Mouse (Mus musculus): Measurements from ENCODE around the gene Irf7. TPM values are rescaled to one million over a fixed set of nuclear protein-coding genes. Genes with fewer than 3 reads are reported as not detected.

The Irf7 gene
- total and polyA plus RNA-seq, 3 experiments: 1.9 to 2.0 TPM; not detected in 1

GRCm38 (mm10) chr7:141215101-141215879 is 51.0 kb downstream of the Irf7 start, which contains the start of gene Rassf7:
Gene Rassf7, plus strand, starts transcription at chr7:141215860.
- Histone ChIP-seq H3K9me3 (replicated peaks; ENCODE audit: insufficient read depth, low read length) (no peaks in the 10 kb centered on the region), H3K27me3 (ENCODE audit: control insufficient read depth in 1 of 2, insufficient read depth in 2 of 2, low read length in 2 of 2) (peaks cover 0 to 1% of the 10 kb centered on the region in 2 experiments; a peak in 1 of 4 replicates), H3K36me3 (ENCODE audit: control insufficient read depth in 1 of 2, insufficient read depth in 2 of 2, low read length in 2 of 2) (no peaks in the 10 kb centered on the region; a peak in 1 of 4 replicates), H3K9ac (ENCODE audit: control insufficient read depth, low read depth, low read length, poor library complexity, severe bottlenecking) (peak within 1 kb of the TSS; percentile 78), H3K79me2 (ENCODE audit: control insufficient read depth, insufficient read depth, low read length, poor library complexity) (no peaks in the 10 kb centered on the region; the same call in 1 of the 2 replicates), H3K27ac (ENCODE audit: control insufficient read depth, low read depth, low read length) (0 out of 2 replicates have a peak within 1 kb of the TSS, but pooled peaks have one; percentile 22), H3K4me3 (ENCODE audit: control insufficient read depth in 1 of 2, insufficient read depth in 1 of 2, low read depth in 2 of 2, low read length in 2 of 2) (peak within 1 kb of the TSS; percentile 83 to 84), H3K4me1 (ENCODE audit: control insufficient read depth in 1 of 2, insufficient read depth in 2 of 2, low read length in 2 of 2) (peaks cover 0 to 10% of the 10 kb centered on the region in 2 experiments; a peak in 2 of 4 replicates)
- TF ChIP-seq CTCF (IDR thresholded peaks at IDR 0.05 in 2 of 3, conservative IDR thresholded peaks at IDR 0.05 in 1 of 3; ENCODE audit: control insufficient read depth in 1 of 3, insufficient read depth in 1 of 3, low read depth in 2 of 3, low read length in 3 of 3, poor library complexity in 1 of 3, severe bottlenecking in 1 of 3): no peak
- TF ChIP-seq NELFE (IDR thresholded peaks at IDR 0.05; ENCODE audit: low read depth, low read length): peak; percentile 64
- no peak for TF ChIP-seq ZC3H11A (IDR thresholded peaks at IDR 0.05; ENCODE audit: low read depth, low read length)
- 0 out of 2 replicates have a peak, but pooled peaks have one; percentile 5 for TF ChIP-seq NRF1 (IDR thresholded peaks at IDR 0.05; ENCODE audit: insufficient read depth, low read depth, low read length, poor library complexity, severe bottlenecking)
- TF ChIP-seq TCF12 (IDR thresholded peaks at IDR 0.05; ENCODE audit: low read depth, low read length): peak; percentile 28; the same call in 1 of the 2 replicates
- TF ChIP-seq SIN3A (IDR thresholded peaks at IDR 0.05; ENCODE audit: low read length): peak; percentile 50; the same call in 1 of the 2 replicates
- 0 out of 2 replicates have a peak, but pooled peaks have one; percentile 46 for TF ChIP-seq MXI1 (IDR thresholded peaks at IDR 0.05; ENCODE audit: low read depth, low read length)
- TF ChIP-seq CHD2 (IDR thresholded peaks at IDR 0.05; ENCODE audit: low read length): peak; percentile 58
- TF ChIP-seq HCFC1 (IDR thresholded peaks at IDR 0.05; ENCODE audit: low read depth, low read length): peak; percentile 65; the same call in 1 of the 2 replicates
- TF ChIP-seq EP300 (IDR thresholded peaks at IDR 0.05; ENCODE audit: low read depth in 1 of 2, low read length in 2 of 2): peak; percentile 14 to 23; a peak in 1 of 4 replicates
- peak; percentile 80 for TF ChIP-seq ELF1 (IDR thresholded peaks at IDR 0.05; ENCODE audit: low read depth, low read length)
- TF ChIP-seq JUND (IDR thresholded peaks at IDR 0.05; ENCODE audit: low read depth, low read length): no peak
- TF ChIP-seq USF1 (IDR thresholded peaks at IDR 0.05; ENCODE audit: low read depth, low read length): 0 out of 2 replicates have a peak, but pooled peaks have one; percentile 9
- peak; percentile 98 for DNase-seq (ENCODE audit: low read depth, low spot score)

- Histone ChIP-seq H3K27me3 (ENCODE audit: control insufficient read depth in 1 of 2, insufficient read depth in 2 of 2, low read length in 2 of 2) (peaks cover 0 to 1% of the 10 kb centered on the region in 2 experiments; a peak in 1 of 4 replicates), H3K79me2 (ENCODE audit: control insufficient read depth, insufficient read depth, low read length, poor library complexity) (no peaks in the 10 kb centered on the region; the same call in 1 of the 2 replicates), H3K9ac (ENCODE audit: control insufficient read depth, low read depth, low read length, poor library complexity, severe bottlenecking) (no peak overlapping the region), H3K4me1 (ENCODE audit: control insufficient read depth in 1 of 2, insufficient read depth in 2 of 2, low read length in 2 of 2) (peaks cover 0 to 10% of the 10 kb centered on the region in 2 experiments; a peak in 2 of 4 replicates), H3K4me3 (ENCODE audit: control insufficient read depth in 1 of 2, insufficient read depth in 1 of 2, low read depth in 2 of 2, low read length in 2 of 2) (no peak overlapping the region), H3K36me3 (ENCODE audit: control insufficient read depth in 1 of 2, insufficient read depth in 2 of 2, low read length in 2 of 2) (no peaks in the 10 kb centered on the region; a peak in 1 of 4 replicates), H3K27ac (ENCODE audit: control insufficient read depth, low read depth, low read length) (no peak overlapping the region), H3K9me3 (replicated peaks; ENCODE audit: insufficient read depth, low read length) (no peaks in the 10 kb centered on the region)
- TF ChIP-seq ELF1 (IDR thresholded peaks at IDR 0.05; ENCODE audit: low read depth, low read length) (no peak), MAZ (IDR thresholded peaks at IDR 0.05; ENCODE audit: low read depth, low read length) (no peak), NELFE (IDR thresholded peaks at IDR 0.05; ENCODE audit: low read depth, low read length) (no peak), ZKSCAN1 (IDR thresholded peaks at IDR 0.05; ENCODE audit: low read depth, low read length) (no peak), BHLHE40 (IDR thresholded peaks at IDR 0.05; ENCODE audit: borderline replicate concordance, low read depth, low read length) (no peak), NRF1 (IDR thresholded peaks at IDR 0.05; ENCODE audit: insufficient read depth, low read depth, low read length, poor library complexity, severe bottlenecking) (no peak), USF1 (IDR thresholded peaks at IDR 0.05; ENCODE audit: low read depth, low read length) (no peak), MYB (IDR thresholded peaks at IDR 0.05; ENCODE audit: low read depth, low read length) (no peak), HCFC1 (IDR thresholded peaks at IDR 0.05; ENCODE audit: low read depth, low read length) (no peak), SMC3 (IDR thresholded peaks at IDR 0.05; ENCODE audit: low read depth, low read length) (no peak), CHD1 (IDR thresholded peaks at IDR 0.05; ENCODE audit: low read depth, low read length) (no peak)
- DNase-seq (ENCODE audit: low read depth, low spot score): no peak
Measured at GRCm38 (mm10) chr7:141214310-141214709, 52.0 kb downstream of the Irf7 start.
